8 mouse cellular contexts compared by ENCODE assay signal in the genomic region with DNA sequence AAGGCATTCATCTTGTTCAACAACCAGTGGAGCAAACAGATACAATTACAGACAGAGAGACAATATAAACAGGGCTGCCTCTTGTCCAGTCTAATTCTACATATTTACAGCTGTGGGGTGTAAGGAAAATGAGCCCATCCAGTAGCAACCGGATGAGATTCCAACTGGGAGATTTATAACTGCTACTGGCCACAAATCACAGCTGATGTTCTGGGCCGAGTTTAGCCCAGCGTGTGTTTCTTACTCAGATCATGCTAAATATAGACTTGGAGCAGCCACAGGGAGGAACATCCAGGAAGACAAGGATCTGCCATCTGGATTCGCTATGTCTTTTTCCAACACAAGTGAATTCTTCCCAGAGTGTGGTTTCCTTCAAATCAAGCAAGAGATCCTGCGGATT. TPM values are rescaled to one million over a fixed set of nuclear protein-coding genes. Genes with fewer than 3 reads are reported as not detected.
DNase-seq lines count a peak whose midpoint lies in the region; ATAC-seq and TF ChIP-seq lines count a peak whose summit lies in the region.
"Had no signal": no experiment of that assay in that cellular context is flagged by ENCODE, and none has a peak within 500 bp of the region (broad histone marks: within the 10 kb centered on the region; RNA-seq: fewer than 3 reads in every experiment).

No protein-coding gene starts in this region.

- intact Hi-C loops in gastrocnemius, postnatal 14 days (cut with DNase I; ENCODE audit: low total_unique reads): no loop called here

- H3K36me3 ChIP-seq in limb, embryonic 14.5 days (ENCODE audit: control insufficient read depth, insufficient read depth, low read length): no peaks in the 10 kb centered on the region
- H3K36me3 ChIP-seq in limb, embryonic 10.5 days: no peaks in the 10 kb centered on the region
- no peaks in the 10 kb centered on the region for H3K36me3 ChIP-seq in stomach, embryonic 14.5 days (ENCODE audit: control insufficient read depth, insufficient read depth, low read length)
- H3K36me3 ChIP-seq: neural tube, embryonic 13.5 days had no signal

- no peak overlapping the region for H3K4me3 ChIP-seq in limb, embryonic 14.5 days (replicated peaks; ENCODE audit: low read length)
- H3K4me3 ChIP-seq in limb, embryonic 10.5 days: no peak overlapping the region
- no peak overlapping the region for H3K4me3 ChIP-seq in stomach, embryonic 14.5 days (ENCODE audit: low read depth, low read length)
- H3K4me3 ChIP-seq: neural tube, embryonic 13.5 days had no signal

- peak; percentile 43 for DNase-seq in limb, embryonic 14.5 days (ENCODE audit: low spot score)
- DNase-seq in limb, embryonic 10.5 days (ENCODE audit: low spot score): no peak
- DNase-seq in gastrocnemius, postnatal 14 days: peak; percentile 24
- DNase-seq in kidney, postnatal 14 days: peak; percentile 76
- no peak for DNase-seq in cerebellum, postnatal 10 days
- DNase-seq in thymus, postnatal 25 days: no peak

- H3K27me3 ChIP-seq in limb, embryonic 14.5 days (ENCODE audit: control insufficient read depth, insufficient read depth, low read length): no peaks in the 10 kb centered on the region
- H3K27me3 ChIP-seq in limb, embryonic 10.5 days (ENCODE audit: low read depth, poor library complexity, severe bottlenecking): no peaks in the 10 kb centered on the region
- H3K27me3 ChIP-seq in stomach, embryonic 14.5 days (ENCODE audit: control insufficient read depth, insufficient read depth, low read length): 0 out of 2 replicates have a peak, but pooled peaks cover 2% of the 10 kb centered on the region
- H3K27me3 ChIP-seq: neural tube, embryonic 13.5 days had no signal

- no peak overlapping the region for H3K4me2 ChIP-seq in limb, embryonic 14.5 days (replicated peaks; ENCODE audit: low read depth, low read length, severe bottlenecking)
- H3K4me2 ChIP-seq in stomach, embryonic 14.5 days (replicated peaks; ENCODE audit: low read depth, low read length): no peak overlapping the region
- H3K4me2 ChIP-seq: neural tube, embryonic 13.5 days had no signal

- H3K27ac ChIP-seq in limb, embryonic 14.5 days (replicated peaks; ENCODE audit: low read depth, low read length): 0 out of 2 replicates have a peak overlapping the region, but pooled peaks have one; percentile 33
- H3K27ac ChIP-seq in limb, embryonic 10.5 days: no peak overlapping the region
- H3K27ac ChIP-seq in stomach, embryonic 14.5 days (ENCODE audit: low read length): no peak overlapping the region
- H3K27ac ChIP-seq: neural tube, embryonic 13.5 days had no signal

- no peak overlapping the region for H3K9ac ChIP-seq in limb, embryonic 14.5 days (ENCODE audit: low read depth, low read length, severe bottlenecking)
- no peak overlapping the region for H3K9ac ChIP-seq in stomach, embryonic 14.5 days (replicated peaks; ENCODE audit: low read depth, low read length)
- H3K9ac ChIP-seq: neural tube, embryonic 13.5 days had no signal

- H3K9me3 ChIP-seq in limb, embryonic 14.5 days (ENCODE audit: control insufficient read depth, low read length): 0 out of 2 replicates have a peak, but pooled peaks cover 3% of the 10 kb centered on the region
- H3K9me3 ChIP-seq in limb, embryonic 10.5 days (replicated peaks): no peaks in the 10 kb centered on the region
- H3K9me3 ChIP-seq in stomach, embryonic 14.5 days (ENCODE audit: control insufficient read depth, low read depth, low read length): peaks cover 5% of the 10 kb centered on the region; the same call in 1 of the 2 replicates
- H3K9me3 ChIP-seq: neural tube, embryonic 13.5 days had no signal

- WGBS in limb, embryonic 14.5 days: 43% methylated on average over 5 of the region's 5 CpGs
- WGBS in limb, embryonic 10.5 days: 65% methylated on average over 5 of the region's 5 CpGs
- 37% methylated on average over 5 of the region's 5 CpGs for WGBS in stomach, embryonic 14.5 days

- ATAC-seq in limb, embryonic 14.5 days (ENCODE audit: low FRiP score, low read depth): no peak
- ATAC-seq in stomach, embryonic 14.5 days (ENCODE audit: insufficient number of reproducible peaks, insufficient read depth, low FRiP score, low read depth): peak; percentile 37; the same call in 1 of the 2 replicates

- no peak for TF ChIP-seq POLR2A in limb, embryonic 14.5 days (IDR thresholded peaks at IDR 0.05; ENCODE audit: borderline replicate concordance, extremely low read depth, insufficient read depth, insufficient read length)

- peaks cover 6% of the 10 kb centered on the region; the same call in 1 of the 2 replicates for H3K4me1 ChIP-seq in limb, embryonic 14.5 days (ENCODE audit: control insufficient read depth, insufficient read depth, low read length)
- no peaks in the 10 kb centered on the region for H3K4me1 ChIP-seq in limb, embryonic 10.5 days
- no peaks in the 10 kb centered on the region for H3K4me1 ChIP-seq in stomach, embryonic 14.5 days (ENCODE audit: control insufficient read depth, insufficient read depth, low read length)
- H3K4me1 ChIP-seq: neural tube, embryonic 13.5 days had no signal

RNA-seq across cellular contexts. Expression of gene Nxnl2, which starts 27.4 kb away (rescaled TPM):
- polyA plus RNA-seq in limb, embryonic 14.5 days (2012; rRNA removed): 7.6 and 7.8 TPM in 2 replicates
- 5.2 and 7.3 TPM in 2 replicates for polyA plus RNA-seq in limb, embryonic 14.5 days (2014; fragmentation: Nextera tagmentation; extraction: Ambion mirVana)
- 0.75 and 2.0 TPM in 2 replicates for polyA plus RNA-seq in limb, embryonic 10.5 days (2016; fragmentation: Nextera tagmentation; extraction: Ambion mirVana)
- under 1 TPM; 0.25 to 0.55 TPM for total RNA-seq in gastrocnemius, postnatal 14 days (2021)
- 1.0 and 1.1 TPM in 2 replicates for polyA plus RNA-seq in stomach, embryonic 14.5 days (2014; fragmentation: Nextera tagmentation; extraction: Ambion mirVana)

Comparison
In these comparisons a context has a peak if more than half of its experiments do, and no peak if none do; other contexts are left out.
1. DNase-seq: peak in limb, embryonic 14.5 days (single experiment), gastrocnemius, postnatal 14 days (single experiment) and kidney, postnatal 14 days (single experiment); none in limb, embryonic 10.5 days (single experiment), cerebellum, postnatal 10 days (0 of 2) and thymus, postnatal 25 days (single experiment).